Mouse (Mus musculus) left cerebral cortex, postnatal 4 days (tissue): Measurements from ENCODE around the gene Pip5k1a. TPM values are rescaled to one million over a fixed set of nuclear protein-coding genes. Genes with fewer than 3 reads are reported as not detected.
A peak's percentile ranks its signal among the peaks of the same experiment; 100 is the strongest.
"Not testable (repeated sequence)": the region's sequence is repeated elsewhere in the genome, so short reads cannot be mapped to it uniquely, and the experiment has no call there.

ENCODE experiments used
- DNase-seq: peaks from one replicate; pipeline ENCODE4 v3.0.0-alpha.2; 2022
- intact Hi-C: fragments of 180-260 bp; cut with DNase I; formaldehyde crosslinking; loops from one replicate; pipeline ENCODE4 v1.15.1; 2025
- total RNA-seq, 2 experiments: library from RNA; stranded (reverse); gene quantifications; 2 replicates each; pipeline ENCODE4 v1.2.3; 2021

The Pip5k1a gene
- total RNA-seq, 2 experiments from 2014 or later = 20.1 to 25.3 TPM

DNA sequence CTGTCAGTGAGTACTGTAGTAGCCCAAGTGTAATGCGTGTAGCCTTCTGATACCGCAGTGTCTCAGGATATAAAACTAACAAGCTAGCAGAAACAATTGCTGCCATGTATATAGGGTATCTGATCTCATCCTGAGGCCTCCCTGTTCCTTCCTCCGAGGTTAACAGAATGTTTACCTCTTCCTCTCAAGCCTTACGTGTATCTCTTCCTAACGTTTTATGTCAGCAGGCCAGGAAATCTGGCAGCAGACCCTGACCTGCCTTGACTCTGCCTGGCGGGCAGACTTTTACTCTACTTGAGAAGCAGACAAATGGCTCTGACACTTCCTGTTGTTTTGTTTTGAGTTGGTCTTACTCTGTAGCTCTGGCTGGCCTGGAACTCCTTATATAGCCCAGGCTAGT lies 14.8 kb upstream of the Pip5k1a start:
- intact Hi-C loops = no loop called here
- no peak for DNase-seq

DNA sequence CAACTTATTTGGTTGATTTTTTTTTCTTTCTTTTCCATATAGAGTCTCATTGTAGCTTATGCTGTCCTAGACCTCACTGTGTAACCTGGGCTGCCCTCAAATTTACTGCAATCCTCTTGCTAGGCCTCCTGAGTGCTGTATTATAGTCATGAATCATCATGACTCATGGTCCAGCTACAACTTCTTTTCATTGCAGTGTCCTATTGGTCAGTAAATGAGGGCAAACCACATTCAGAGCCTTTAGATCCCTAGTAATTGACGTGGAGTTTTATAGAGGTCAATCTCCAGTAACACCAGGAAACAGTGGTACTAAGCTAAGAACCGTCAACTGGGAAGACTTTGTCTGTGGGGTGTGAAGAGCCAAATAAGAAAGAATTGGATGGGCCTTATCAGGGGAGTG lies 11.0 kb upstream of the Pip5k1a start:
- DNase-seq = no peak
- intact Hi-C loops = no loop called here

DNA sequence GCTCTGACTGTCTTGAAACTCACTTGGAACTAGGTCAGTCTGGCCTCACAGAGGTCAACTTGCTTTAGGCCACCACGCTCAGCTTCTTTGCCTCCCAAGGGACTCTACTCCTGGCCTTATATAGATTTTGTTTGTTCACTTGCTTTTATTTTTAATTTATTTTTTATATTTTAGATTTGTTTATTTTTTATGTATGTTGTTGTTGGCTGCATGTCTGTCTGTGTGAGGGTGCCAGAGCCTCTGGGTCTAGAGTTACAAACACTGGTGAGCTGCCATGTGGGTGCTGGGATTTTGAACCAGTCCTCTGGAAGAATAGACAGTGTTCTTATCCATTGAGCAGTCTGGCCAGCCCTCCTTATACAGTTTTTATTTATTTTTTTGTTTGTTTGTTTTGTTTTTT lies 6.0 kb upstream of the Pip5k1a start:
- DNase-seq = no peak
- intact Hi-C loops = no loop called here

DNA sequence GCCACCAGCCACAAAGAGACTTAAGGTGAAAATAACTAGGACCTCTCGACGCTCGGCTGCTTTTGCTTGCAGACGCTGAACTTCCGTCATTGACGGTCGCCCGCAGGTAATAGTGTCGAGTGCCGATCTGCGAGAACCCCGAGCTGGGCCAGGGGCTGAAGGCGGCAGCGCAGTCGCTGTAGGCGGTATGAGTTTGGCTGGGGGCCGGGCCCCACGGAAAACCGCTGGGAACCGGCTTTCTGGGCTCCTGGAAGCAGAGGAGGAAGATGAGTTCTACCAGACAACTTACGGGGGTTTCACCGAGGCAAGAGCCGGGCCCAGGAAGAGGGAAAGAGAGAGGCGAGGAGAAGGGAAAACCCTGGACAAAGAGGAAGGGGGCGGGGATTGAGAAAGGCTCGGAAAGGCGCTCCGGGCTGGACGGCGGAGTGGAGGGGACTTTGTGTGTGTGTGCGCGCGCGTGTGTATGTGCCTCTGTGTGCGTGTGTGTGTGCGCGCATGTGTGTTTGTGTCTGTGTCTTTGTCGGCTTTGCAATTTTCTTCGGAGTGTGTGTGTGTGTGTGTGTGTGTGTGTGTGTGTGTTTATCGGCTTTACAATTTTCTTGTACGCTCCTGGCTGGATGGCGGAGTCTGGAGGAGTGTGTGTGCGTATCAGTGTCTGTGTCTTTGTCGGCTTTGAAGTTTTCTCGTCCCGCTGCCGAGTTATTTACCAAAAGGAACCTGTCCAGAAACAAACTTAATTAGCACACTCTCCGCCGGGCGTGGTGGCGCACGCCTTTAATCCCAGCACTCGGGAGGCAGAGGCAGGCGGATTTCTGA lies 4.4 kb upstream of the Pip5k1a start, which contains the start of gene Vps72:
Gene Vps72, plus strand, starts transcription at position 112 of the 816 bp plus-strand sequence.
- peak; percentile 89 for DNase-seq
- intact Hi-C loops = no loop called here

DNA sequence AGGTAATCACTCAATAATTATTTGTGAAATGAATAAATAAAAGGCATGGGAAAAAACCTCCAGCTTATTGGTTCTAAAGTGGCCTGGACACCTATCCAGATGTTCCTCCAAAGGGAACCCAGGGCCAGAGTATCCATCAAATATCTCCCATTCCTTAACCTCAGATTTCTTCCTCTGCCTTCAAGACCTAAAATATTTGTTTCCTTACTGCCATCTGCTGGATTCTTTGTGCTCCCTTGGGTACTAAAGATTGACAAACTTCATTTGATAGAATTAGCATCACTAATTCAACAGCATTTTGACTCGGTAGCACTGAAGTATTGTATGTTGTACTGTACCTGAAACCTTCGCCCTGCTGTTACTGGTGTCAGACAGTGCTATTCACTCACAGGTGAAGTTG lies 1.2 kb upstream of the Pip5k1a start:
- intact Hi-C loops = no loop called here
- DNase-seq = no peak

DNA sequence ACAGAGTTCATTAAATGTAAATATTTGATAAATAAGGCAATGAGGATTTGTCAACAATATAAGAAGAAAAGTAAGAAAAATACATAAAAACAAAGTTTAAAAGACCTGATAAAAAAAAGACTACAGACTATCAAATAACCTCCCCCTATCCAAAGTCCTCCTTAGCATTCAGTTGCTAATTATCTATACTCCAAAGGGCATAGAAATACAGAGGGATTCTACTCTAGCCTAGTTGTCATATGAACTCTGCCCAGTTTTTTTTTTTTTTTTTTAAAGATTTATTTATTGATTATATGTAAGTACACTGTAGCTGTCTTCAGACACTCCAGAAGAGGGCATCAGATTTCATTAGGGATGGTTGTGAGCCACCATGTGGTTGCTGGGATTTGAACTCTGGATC lies 578 bp upstream of the Pip5k1a start:
- intact Hi-C loops, DNase-seq: not testable (repeated sequence)

DNA sequence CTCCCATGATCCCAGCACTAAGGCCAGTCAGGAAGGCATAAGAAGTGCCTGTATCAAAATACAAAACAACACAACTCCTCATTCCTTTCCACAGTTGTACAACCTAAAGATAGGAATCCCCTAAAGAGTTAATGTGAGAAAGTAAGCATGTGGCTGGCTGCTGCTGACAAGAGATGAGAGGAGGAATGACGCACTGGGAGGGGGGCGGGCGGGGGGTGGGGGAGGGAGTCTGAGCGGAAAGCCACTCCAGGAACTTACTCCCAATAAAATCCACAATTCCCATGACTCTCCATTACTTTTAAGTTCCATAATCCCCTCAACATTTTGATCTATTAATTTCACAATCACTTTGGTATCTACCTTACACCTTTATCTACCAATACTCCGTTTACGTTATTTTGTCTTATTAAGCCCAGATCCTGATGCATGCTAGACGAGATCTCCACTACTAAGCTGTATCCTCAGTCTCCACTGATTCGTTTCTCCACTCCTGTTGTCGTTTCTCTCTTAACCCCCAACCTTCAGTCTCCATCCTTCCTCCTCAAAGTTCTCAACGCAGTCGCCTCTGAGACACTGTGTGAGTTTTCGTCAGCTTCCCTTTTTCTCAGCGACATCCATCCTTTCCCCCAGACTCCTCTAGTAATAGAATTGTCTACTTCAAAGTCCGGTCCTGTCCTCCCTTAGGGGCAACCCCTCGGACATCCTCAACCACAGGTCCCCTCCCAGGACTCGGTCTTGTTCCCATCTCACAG lies 968 bp downstream of the Pip5k1a start:
- intact Hi-C loops = no loop called here
- no peak for DNase-seq

DNA sequence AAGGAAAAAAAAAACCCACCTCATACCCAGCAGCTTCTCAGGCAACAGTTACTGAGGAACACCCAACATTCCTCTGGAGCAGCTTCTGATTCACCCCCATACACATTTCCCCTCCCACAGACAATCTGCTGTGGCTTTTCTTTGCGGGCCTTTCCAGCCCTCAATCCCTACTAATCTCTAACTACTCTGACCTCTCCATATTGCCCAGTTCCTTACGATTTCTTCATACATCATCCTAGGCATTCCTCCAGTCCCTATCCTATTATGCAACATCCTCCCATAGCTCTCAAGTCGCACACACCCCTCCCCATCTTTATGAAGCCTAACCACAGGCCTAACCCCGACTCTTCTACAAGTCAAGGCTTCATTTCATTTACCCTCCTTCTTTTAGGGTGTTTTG lies 1.6 kb downstream of the Pip5k1a start:
- no peak for DNase-seq
- intact Hi-C loops = no loop called here

DNA sequence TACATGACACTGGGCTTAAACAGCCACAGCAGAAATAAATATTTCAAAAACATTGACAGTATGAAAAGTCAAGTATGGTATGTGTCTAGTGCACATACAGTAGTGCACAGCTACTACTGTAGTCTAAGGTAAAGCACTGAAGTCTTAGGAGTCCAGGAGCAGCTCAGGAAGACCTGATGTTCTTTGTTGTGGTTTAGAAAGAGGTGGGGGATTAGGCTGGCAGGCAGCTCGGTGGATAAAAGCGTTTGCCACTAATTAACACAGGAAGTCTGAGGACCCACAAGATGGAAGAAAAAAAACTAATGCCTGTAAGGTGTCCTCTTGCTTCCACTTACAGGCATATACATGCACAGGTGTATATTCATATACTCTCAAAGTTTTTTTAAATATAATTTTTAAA lies 5.9 kb downstream of the Pip5k1a start:
- intact Hi-C loops = no loop called here
- DNase-seq = no peak

DNA sequence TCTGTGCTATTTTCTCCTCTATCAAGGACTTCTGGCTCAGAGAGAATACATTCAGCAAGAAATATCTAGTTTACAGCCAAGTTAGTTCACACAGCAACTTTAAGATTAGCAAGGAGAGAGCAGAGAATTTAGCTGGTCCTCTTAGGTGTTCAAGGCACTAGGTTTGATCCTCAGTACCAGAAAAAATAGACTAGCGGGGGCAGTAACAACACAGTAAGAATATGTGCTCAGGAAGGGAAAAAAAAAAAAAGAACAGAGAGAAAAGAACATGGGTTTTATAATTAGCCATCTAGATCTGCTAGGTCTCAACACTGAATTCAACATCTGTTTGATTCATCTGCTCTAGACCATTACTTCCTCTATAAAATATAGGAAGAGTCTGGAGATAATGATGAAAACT lies 18.7 kb downstream of the Pip5k1a start:
- intact Hi-C loops = no loop called here
- no peak for DNase-seq

DNA sequence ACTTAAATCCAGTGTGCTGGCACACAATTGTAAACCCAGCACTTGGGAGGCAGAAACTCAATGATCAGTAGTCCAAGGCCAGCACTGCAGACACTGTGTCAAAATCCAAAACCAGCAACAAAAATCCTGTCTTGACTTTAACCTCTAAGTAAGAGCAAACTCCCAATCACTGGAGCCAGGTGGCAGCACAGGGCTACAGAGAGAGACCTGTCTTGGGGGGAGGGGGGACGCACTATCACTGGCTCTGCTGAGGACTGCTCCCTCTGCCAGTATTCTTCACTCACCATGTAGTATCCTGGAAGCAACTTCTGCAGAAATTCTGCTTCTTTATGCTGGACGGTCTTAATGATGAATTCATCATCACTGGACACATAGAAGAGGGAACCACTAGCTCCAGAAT lies 35.1 kb downstream of the Pip5k1a start:
- intact Hi-C loops = no loop called here
- DNase-seq = no peak

DNA sequence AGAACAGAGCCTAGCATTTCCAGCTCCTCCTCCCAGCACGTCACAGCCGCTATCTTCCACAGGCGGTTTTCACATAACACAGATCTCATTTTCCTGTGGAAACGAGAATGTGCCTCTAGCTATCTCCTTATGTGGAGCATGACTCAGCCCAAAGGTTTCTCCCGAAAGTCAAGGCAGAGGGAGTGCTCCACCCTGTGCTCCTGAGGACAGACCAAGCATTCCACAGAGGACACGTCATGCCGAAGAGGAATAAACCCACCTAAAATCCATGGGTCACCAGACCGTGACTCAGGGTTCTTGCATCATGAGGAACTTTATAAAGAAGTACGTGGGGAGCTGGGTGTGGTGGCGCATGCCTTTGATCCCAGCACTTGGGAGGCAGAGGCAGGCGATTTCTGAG lies 40.2 kb downstream of the Pip5k1a start:
- intact Hi-C loops = no loop called here
- no peak for DNase-seq

DNA sequence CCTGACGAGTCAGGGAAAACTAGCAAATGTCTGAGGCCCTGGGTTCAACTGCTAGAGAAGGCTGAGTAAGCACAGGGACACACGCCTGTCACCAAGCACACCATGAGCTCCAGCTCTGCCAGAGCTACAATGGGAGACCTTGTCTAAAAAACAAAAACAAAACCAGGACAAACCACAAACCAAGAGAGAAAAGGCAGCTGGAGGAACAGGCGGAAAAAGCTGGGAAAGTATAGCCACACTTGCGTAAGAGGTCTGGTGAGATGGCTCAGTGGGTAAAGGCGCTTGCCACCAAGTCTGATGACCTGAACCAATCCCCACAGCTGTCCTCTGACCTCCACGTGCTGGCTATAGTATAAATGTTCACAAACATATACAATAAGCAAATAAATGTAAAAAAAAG lies 40.6 kb downstream of the Pip5k1a start:
- no peak for DNase-seq
- intact Hi-C loops = no loop called here

DNA sequence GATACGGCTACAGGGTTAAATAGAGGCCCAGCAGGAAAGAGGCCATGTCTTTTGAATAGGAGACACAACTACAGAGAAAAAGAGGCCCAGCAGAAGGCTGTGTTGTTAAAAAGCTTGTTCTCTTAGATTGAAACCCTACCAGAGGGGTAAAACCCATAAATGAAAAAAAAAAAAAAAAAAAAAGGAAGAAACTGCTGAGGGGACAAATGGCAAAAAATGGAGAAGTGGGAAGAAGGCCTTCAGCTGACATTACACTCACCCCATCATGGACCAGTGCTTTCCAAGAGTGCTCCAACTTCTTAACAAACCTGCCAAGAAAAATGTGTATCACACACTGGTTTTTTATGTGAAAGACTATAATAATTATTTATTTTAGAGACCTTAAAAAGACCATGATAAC lies 41.2 kb downstream of the Pip5k1a start:
- DNase-seq = no peak
- intact Hi-C loops = no loop called here

DNA sequence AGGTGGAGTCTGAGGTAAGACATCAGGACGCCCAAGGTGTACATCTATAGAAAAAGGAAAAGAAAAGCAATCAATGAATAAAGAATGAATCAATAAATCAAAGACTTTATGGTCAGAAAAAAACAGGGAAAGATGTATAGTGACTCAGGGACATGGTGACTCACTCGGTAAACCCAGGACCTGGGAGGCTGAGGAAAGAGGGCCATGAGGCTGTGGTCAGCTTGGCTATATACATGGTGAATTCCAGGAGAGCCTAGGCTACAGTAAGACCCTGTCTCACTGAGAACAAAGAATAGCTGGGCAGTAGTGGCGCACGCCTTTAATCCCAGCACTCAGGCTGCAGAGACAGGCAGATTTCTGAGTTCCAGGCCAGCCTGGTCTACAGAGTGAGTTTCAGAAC lies 43.0 kb downstream of the Pip5k1a start:
- intact Hi-C loops = no loop called here

DNA sequence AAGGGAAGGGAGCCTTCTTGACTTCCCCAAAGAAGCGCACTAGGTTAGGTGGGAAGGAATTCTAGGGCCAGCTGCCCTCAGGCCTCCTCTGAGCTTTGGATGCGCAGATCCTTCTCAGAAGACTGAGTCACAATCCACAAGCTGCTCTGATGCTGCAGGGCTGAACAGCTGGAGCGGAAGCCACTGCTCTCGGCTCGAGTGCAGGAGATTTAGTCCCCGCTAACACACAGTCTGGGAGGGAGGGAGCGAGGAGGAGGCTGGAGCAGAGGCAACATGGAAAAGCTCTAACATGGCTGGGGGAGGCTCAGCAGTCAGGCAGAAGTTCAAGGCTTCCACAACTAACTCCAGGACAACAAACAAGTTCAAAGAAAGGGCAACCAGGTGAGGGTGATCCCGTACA lies 48.7 kb downstream of the Pip5k1a start:
- DNase-seq = no peak
- intact Hi-C loops = no loop called here

More for the DNA sequence above, 43.0 kb downstream of the Pip5k1a start:
- DNase-seq = no peak

DNA sequence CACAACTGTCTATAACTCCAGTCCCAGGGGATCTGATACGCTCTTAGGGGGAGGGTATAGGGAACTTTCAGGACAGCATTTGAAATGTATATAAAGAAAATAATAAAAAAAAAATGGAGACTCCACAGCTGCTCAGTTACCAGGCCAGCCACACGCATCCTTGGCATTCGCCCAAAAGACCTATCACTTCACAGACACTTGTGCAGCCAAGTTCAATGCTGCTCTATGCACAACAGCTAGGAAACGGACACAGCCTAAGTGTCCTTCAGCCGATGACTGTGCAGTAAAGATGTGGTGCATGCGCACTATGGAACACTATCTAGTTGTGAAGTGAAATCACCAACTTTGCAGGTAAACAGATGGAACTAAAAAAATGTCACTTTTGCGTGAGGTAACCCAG lies 50.5 kb downstream of the Pip5k1a start:
- intact Hi-C loops = no loop called here
- no peak for DNase-seq

DNA sequence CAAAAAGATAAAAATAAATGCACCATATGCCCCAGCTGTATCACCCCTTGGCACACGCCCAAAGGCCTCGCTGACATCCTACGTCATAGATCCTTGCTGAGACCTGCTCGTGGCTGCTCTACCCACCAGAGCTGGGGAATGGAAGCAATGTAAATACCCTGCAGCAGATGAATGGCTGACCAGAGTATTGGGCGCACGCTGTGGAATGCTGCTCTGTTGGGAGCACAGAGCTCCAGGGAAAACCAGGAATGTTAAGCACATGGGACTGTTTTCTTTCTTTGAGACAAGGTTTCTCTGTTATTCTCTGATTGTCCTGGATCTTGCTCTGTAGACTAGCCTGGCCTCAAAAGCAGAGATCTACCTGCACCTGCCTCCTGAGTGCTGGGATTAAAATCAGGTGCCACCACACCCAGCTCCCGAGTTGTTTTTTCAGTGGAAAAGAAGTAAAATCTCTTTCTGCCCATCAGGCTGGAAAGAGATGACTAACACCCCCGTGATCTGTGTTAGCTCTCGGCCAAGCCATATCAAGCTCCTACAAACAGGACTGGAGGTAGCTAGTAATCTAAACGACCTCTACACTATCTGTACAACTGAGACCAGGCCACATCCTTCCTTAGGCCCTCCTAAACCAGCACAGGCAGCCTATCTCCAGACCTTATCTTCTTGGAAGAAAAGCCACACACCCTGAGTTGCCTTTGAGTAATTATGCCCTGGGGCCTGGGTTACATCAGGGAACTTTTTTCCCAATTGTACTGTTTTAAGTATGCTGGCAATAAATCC lies 52.1 kb downstream of the Pip5k1a start:
- intact Hi-C loops = no loop called here
- peak; percentile 33 for DNase-seq

DNA sequence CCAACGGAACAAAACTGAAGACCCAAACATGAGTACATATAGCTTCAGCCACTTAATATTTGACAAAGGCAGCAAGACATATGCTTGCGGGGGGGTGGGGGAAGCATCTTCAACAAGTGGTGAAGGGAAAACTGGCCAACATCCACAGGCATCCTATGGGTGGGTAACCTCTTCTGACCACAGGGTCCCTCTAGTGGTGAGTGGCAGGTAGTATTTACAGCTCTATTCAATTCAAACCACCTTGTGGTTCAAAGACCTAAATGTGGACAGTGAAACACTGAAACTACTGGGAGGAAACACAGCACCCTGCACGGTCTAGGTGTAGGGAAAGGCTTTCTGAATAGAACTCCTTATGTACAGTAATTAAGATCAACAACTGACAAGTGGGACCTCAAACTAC lies 53.0 kb downstream of the Pip5k1a start:
- DNase-seq = peak; percentile 39
- intact Hi-C loops = no loop called here

DNA sequence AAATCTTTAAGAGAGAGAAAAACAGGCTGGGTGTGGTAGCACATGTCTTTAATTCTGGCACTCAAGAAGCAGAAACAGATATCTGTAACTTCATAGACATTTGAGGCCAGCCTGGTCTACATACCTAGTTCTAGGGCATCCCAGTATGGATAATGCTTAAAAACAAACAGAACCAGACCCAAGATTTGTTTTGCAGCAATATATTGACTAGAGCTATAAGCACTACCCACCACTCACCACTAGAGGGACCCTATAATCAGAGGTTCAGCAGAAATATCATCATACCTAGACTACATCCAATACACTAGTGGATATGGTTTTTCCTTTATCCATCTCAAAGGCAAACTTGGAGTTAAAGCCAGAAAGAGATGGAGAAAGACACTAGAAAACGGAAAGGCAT lies 53.8 kb downstream of the Pip5k1a start:
- peak; percentile 35 for DNase-seq
- intact Hi-C loops = no loop called here

DNA sequence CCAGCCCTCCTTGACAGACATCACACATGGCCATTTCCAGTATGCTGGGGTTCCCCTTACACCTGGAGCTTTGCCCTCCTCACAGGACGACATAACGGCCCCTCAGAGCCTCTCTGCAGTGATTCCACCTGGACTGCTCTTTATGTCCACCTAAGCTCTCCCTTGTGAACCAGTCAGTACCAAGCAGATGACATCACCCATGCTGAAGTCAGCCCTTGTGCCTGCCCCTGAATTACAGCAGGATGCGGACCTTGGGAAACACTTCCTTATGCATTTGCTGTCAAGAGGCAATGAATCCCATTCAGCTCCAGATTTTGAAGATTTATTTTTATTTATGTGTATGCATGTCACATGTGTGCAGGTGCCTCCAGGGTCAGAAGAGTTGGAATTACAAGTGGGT lies 58.8 kb downstream of the Pip5k1a start:
- no peak for DNase-seq
- intact Hi-C loops = no loop called here
